Mouse (Mus musculus) ES-E14 (cell line): ENCODE data around the gene Dmkn. TPM values are rescaled to one million over a fixed set of nuclear protein-coding genes. Genes with fewer than 3 reads are reported as not detected.

Experiments
- DNase-seq: peaks from one replicate; pipeline ENCODE4 v3.0.0-alpha.2; 2013; ENCODE audit warnings: low read depth, low spot score
- H3K27ac ChIP-seq: 2 replicates; pipeline ENCODE4 v1.5.1; 2012; ENCODE audit warnings: low read depth, mild to moderate bottlenecking, low read length, moderate library complexity, mixed read lengths; ENCODE audit not compliant: poor library complexity, insufficient read depth, severe bottlenecking
- H3K36me3 ChIP-seq: 2 replicates; pipeline ENCODE4 v1.6.1; 2012; ENCODE audit warnings: mild to moderate bottlenecking, low read length, moderate library complexity, mixed read lengths; ENCODE audit not compliant: control insufficient read depth, poor library complexity, insufficient read depth, severe bottlenecking
- H3K4me1 ChIP-seq, 2 experiments: fragments of 150-350 bp in 1 of 2; sonication (generic) in 1 of 2; 2 replicates each; pipeline ENCODE4 v1.6.1; 2012; ENCODE audit warnings: low read length in 2 of 2, mild to moderate bottlenecking in 1 of 2, mixed read lengths in 1 of 2; ENCODE audit not compliant: control insufficient read depth in 2 of 2, insufficient read depth in 2 of 2, poor library complexity in 1 of 2
- H3K4me3 ChIP-seq, 2 experiments: fragments of 150-350 bp in 1 of 2; sonication (generic) in 1 of 2; 2 replicates each; pipeline ENCODE4 v1.5.1; 2012; ENCODE audit warnings: low read length in 2 of 2, low read depth in 1 of 2, mild to moderate bottlenecking in 1 of 2, mixed read lengths in 1 of 2; ENCODE audit not compliant: insufficient read depth in 1 of 2, poor library complexity in 1 of 2, severe bottlenecking in 1 of 2
- H3K9ac ChIP-seq: 2 replicates; pipeline ENCODE4 v1.6.1; 2012; ENCODE audit warnings: low read depth, mild to moderate bottlenecking, low read length, mixed read lengths; ENCODE audit not compliant: poor library complexity, insufficient read depth, severe bottlenecking
- H3K9me3 ChIP-seq: fragments of 150-350 bp; sonication (generic); 2 replicates; pipeline ENCODE4 v1.6.1; 2012; ENCODE audit warnings: low read depth, mild to moderate bottlenecking, low read length; ENCODE audit not compliant: control insufficient read depth, insufficient read depth
- CHD2 ChIP-seq: IDR thresholded peaks from 2 replicates; pipeline ENCODE4 v1.6.1; 2014; ENCODE audit warnings: mild to moderate bottlenecking, low read depth, low read length, inconsistent platforms
- HCFC1 ChIP-seq: IDR thresholded peaks from 2 replicates; pipeline ENCODE4 v1.6.1; 2012; ENCODE audit warnings: low read length, inconsistent platforms, borderline replicate concordance; ENCODE audit not compliant: insufficient read depth
- MAFK ChIP-seq: IDR thresholded peaks from 2 replicates; pipeline ENCODE4 v1.6.1; 2014; ENCODE audit warnings: mild to moderate bottlenecking, low read depth, low read length, inconsistent platforms; ENCODE audit not compliant: insufficient read depth
- ZC3H11A ChIP-seq: IDR thresholded peaks from 2 replicates; pipeline ENCODE4 v1.6.1; 2012; ENCODE audit warnings: low read depth, mild to moderate bottlenecking, inconsistent platforms, low read length, borderline replicate concordance
- ZNF384 ChIP-seq: IDR thresholded peaks from 2 replicates; pipeline ENCODE4 v1.6.1; 2012; ENCODE audit warnings: low read depth, low read length, inconsistent platforms
- in situ Hi-C, 2 experiments: fragments of 600-800 bp; cut with MboI; formaldehyde crosslinking; loops; one replicate each; pipeline ENCODE4 v1.15.1; 2025; ENCODE audit warnings: low sequenced_read_pairs in 2 of 2, inconsistent platforms in 1 of 2; ENCODE audit not compliant: unreplicated experiment in 2 of 2
- total RNA-seq: library from RNA; depleted of rRNA; stranded (reverse); fragments of 300-350 nt; gene quantifications from 2 replicates; pipeline ENCODE4 v1.2.3, GENCODE M21; 2012

The Dmkn gene
- total RNA-seq, 1 experiment: 4.9 TPM

DNA sequence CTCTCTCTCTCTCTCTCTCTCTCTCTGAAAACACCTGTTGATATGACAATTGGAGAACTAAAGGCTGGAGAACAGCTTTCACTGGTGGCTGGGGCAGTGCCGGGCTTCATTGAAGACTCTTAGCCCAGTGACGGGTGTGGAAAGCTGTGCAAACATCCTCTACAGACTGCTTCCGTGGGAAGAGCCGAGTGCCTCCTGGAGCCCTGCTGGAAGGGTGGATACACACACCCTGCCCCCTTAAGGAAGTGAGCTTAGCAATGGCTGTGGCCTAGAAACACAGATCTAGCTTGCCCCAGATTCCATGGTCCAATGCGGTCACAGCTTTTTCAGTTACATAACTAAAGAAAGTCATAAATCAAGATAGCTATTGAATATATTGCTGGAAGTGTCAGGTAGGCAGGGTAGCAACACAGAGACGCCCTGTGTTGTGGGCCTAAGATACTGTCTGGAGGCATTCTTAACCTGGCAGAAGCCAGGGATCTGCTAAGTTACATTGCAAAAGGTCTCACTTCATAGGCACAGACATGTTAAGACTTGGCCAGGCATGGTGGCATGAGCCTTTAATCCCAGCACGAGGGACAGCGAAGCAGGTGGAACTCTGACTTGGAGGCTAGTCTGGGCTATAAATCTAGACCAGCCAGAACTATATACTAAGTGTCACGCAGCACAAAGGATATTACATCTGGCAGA lies 40.6 kb downstream of the Dmkn start:
- no peak for DNase-seq
- in situ Hi-C loops: no loop called here

GRCm38 (mm10) chr7:30805924-30806323 lies 42.4 kb downstream of the Dmkn start:
- peak; percentile 80 for DNase-seq
- H3K27ac ChIP-seq: no peak overlapping the region
- H3K9me3 ChIP-seq: no peaks in the 10 kb centered on the region
- in situ Hi-C loops: no loop called here
- H3K4me1 ChIP-seq: 0 out of 4 replicates have a peak, but pooled peaks cover 0 to 2% of the 10 kb centered on the region in 2 experiments
- H3K9ac ChIP-seq: no peak overlapping the region
- H3K4me3 ChIP-seq: no peak overlapping the region
- H3K36me3 ChIP-seq: no peaks in the 10 kb centered on the region
- TF ChIP-seq MAFK (no peak), CHD2 (no peak), HCFC1 (no peak), ZC3H11A (no peak), ZNF384 (no peak)

More for the DNA sequence above, 40.6 kb downstream of the Dmkn start:
- H3K4me1 ChIP-seq: 0 out of 4 replicates have a peak, but pooled peaks cover 0 to 2% of the 10 kb centered on the region in 2 experiments
- no peak overlapping the region for H3K27ac ChIP-seq
- H3K9ac ChIP-seq: no peak overlapping the region
- TF ChIP-seq CHD2 (no peak), ZC3H11A (no peak), HCFC1 (no peak), MAFK (no peak), ZNF384 (no peak)
- no peaks in the 10 kb centered on the region for H3K36me3 ChIP-seq
- no peak overlapping the region for H3K4me3 ChIP-seq
- H3K9me3 ChIP-seq: no peaks in the 10 kb centered on the region

DNA sequence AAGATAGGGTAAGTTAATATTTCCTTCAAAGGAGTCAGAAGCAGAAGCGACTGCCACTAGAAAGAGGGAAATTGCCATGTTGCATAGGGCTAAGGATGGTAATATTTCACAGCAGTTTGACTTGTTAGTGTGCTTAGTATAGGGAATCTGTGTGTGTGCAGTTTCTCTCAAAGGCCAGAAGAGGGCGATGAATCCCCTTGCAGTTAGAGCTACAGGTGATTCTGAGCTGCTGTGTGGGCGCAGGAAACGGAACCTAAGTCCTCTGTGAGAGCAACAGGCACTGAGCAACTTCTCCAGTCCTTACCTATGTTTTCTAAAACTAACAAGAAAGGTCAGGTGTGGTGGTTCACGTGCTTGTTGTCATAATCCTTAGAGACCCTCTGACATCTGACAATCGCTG lies 46.8 kb downstream of the Dmkn start:
- H3K36me3 ChIP-seq: no peaks in the 10 kb centered on the region
- H3K9me3 ChIP-seq: no peaks in the 10 kb centered on the region
- peak overlapping the region; percentile 7 to 36; a peak in 2 of 4 replicates for H3K4me3 ChIP-seq
- in situ Hi-C loops: loop anchor here in 1 of 2 experiments (10.0 kb wide), 1 partner anchor 164 kb away; the partner anchor contains the start of genes Fam187b and Lsr
- DNase-seq: peak; percentile 74
- H3K4me1 ChIP-seq: 0 out of 4 replicates have a peak, but pooled peaks cover 0 to 2% of the 10 kb centered on the region in 2 experiments
- H3K9ac ChIP-seq: peak overlapping the region; percentile 52; the same call in 1 of the 2 replicates
- TF ChIP-seq ZNF384: no peak
- peak; percentile 86 for TF ChIP-seq ZC3H11A
- no peak overlapping the region for H3K27ac ChIP-seq

DNA sequence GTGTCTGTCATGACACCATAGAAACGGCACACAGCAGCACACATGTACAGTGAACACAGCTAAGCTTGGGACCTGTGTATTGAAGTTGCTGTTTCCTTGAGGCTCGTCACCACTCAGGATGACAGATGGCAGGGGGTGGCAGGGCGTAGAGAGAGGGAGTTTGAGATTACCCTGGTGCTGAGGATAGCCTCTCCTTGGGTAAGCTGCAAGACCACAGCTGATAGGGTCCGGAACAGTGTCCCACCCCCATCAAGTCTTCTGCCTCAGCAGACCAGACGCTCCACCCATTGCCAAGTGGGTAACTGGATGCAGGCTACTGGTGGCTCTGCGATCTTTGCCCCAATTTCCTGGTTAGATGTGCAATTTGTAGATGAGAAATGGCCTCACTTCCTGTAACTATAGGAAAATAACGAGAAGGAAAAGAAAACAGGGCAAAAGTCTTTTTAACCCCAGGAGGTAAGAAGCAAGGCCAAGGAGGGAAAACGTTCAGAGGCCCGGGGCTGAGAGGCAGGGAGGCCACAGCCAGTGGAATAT lies 48.3 kb downstream of the Dmkn start:
- Histone ChIP-seq H3K27ac (no peak overlapping the region), H3K9me3 (no peaks in the 10 kb centered on the region), H3K4me3 (no peak overlapping the region), H3K4me1 (0 out of 4 replicates have a peak, but pooled peaks cover 0 to 2% of the 10 kb centered on the region in 2 experiments), H3K9ac (no peak overlapping the region), H3K36me3 (no peaks in the 10 kb centered on the region)
- in situ Hi-C loops: loop anchor here in 1 of 2 experiments (10.0 kb wide), 1 partner anchor 163 kb away; the partner anchor contains the start of genes Fam187b and Lsr
- TF ChIP-seq MAFK: no peak
- TF ChIP-seq HCFC1: no peak
- no peak for DNase-seq

DNA sequence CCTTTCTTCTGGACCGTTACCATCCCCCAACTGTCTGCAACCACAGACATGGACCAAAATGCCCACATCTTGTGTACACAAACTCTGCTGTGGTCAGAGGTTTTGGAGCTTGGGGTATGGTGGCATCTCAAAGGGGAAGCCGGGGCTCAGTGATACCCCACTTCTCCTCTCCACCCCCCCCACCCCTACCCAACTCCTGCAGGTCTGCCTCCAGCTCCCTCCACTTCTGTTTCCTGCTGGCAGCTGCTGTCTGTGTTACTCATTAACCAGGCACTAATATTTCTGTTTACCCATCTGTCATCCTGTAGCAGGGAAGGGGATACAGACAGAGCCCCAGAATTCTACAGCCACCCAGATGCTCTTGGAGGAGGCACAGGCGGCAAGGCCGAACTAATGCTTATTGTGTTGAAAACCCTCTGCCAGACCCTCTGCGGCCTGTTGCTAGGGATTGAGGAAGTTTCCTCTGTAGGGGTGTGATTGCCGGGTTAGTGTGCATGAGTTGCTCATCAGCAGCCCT lies 48.8 kb downstream of the Dmkn start:
- Histone ChIP-seq H3K36me3 (no peaks in the 10 kb centered on the region), H3K9ac (no peak overlapping the region), H3K4me1 (0 out of 4 replicates have a peak, but pooled peaks cover 0 to 1% of the 10 kb centered on the region in 2 experiments), H3K9me3 (no peaks in the 10 kb centered on the region), H3K27ac (no peak overlapping the region), H3K4me3 (no peak overlapping the region)
- TF ChIP-seq HCFC1: no peak
- TF ChIP-seq CHD2: no peak
- no peak for TF ChIP-seq ZC3H11A
- no peak for TF ChIP-seq ZNF384
- no peak for TF ChIP-seq MAFK
- in situ Hi-C loops: loop anchor here in 1 of 2 experiments (10.0 kb wide), 1 partner anchor 162 kb away; the partner anchor contains the start of genes Fam187b and Lsr
- no peak for DNase-seq
